Mouse (Mus musculus) spleen, postnatal 10 days (tissue): ENCODE measurements around the gene Gp1bb.

ENCODE experiments used
- DNase-seq, 2 experiments: peaks; one replicate each; pipeline ENCODE4 v3.0.0; 2021 to 2022; ENCODE audit warnings: low spot score in 2 of 2

Gp1bb gene

DNA sequence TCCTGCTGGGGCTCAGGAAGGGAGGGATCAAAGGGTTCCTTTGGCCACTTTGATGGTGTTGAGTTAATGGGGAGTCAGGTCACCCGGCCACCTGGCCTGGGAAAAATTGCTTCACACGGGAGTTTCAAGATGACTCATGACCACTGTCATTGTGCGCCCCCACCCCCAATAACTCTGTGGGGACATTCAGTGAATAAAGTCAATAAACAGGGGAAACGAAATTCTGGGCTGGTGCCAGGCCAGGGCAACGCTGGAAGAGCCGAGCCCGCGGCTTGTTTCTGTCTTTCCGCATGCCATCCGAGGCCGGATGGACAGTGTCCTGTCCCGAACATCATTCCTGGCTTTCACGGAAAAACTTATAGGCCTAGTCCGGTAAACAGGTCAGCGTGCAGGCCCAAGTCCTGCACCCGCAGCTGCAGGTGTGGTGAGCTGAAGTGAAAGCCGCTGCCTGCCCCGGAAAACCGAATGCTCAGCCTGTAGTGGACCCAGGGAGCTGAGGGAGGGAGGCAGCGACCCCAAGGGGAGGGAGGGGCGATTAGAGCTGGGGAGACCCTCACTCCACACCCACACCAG lies 41.1 kb downstream of the Gp1bb start:
- DNase-seq, result no peak

DNA sequence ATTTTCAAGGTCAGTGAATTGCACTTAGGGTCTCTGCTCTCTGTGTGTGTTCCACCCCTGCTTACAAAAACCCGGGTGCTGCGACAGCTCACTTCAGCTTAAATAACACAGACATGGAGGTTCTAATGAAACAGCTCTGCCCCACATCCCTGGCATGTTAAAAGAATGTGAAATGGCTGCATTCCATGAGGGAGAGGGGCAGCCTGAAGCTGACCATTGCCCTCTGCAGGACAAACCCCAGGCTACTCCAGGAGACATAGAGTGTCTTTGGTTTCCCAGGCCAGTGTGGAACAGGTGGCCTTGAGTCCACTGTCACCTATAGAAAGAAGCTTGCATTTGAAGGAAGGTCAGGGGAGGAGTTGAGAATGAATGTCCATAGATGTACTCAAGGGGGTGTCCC lies 41.8 kb downstream of the Gp1bb start:
- no peak for DNase-seq

DNA sequence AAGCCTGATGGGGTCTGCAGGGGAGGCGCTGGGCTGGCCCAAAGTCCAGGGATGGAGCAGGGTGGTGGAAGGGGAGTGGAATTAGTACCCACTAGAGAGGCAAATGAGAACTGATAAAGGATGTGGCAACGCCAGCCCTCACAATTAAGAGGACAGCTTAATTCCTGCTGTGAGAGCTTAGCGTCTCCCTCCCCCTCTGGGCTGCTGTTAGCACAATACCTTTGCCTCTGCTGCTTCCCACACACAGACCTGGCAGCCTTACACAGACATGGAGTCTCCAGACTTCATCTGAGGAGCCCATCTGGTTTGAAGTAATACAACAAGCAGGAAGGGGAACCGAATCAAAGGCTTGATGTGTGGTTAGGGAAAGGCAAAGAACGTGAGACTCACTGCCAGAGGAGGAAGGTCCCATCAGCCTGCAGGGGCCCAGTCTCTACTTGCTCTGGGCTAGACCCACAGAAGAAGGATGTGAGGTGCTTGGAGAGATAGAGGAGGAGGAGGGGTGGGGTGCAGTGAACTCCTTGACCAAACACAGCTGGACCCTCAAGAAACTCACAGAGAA lies 44.5 kb downstream of the Gp1bb start:
- DNase-seq, result no peak

DNA sequence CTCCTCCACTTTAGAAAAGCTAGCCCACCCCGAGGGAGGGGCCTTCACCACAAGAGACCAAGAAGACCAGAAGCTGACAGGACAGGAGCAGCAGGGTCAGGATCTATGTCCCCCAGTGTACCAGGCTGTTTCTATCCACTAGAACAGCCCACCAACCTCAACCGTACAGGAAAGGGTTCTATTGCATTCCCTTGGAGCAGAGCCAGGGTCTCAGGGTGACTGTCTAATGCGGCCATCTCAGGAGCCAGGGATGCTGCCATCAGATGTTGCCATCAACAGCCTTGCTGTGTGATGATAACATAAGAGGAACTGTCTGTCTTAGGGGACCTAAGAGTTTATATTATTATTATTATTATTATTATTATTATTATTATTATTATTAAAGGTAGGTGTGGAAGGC lies 45.1 kb downstream of the Gp1bb start:
- no peak for DNase-seq

DNA sequence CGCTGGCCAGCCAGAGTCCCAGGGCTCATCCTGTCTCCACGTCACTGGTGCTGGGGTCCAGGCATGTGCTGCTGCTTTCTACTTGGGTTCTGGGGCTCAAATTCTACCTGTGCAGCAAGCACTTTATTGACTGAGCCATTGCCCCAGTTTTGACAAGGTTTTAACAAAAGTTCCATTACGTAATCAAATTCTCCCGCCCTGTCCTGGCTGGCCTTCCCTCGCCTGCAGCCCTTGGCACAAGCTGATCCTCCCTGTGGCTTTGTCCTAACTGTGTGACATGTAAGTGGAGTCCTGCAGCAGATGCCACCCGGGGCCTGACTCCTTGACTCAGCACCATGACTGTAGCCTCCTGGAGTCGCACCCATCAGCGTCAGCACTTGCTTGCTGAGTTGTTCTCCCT lies 48.0 kb downstream of the Gp1bb start:
- no peak for DNase-seq
